Mouse (Mus musculus): ENCODE data around the gene Gpr33. TPM values are rescaled to one million over a fixed set of nuclear protein-coding genes. Genes with fewer than 3 reads are reported as not detected.

The Gpr33 gene
- not detected for total RNA-seq (2021)
- long read RNA-seq, experiment 1: 0 reads
- long read RNA-seq, experiment 2: 0 reads

GRCm38 (mm10) chr12:52027963-52028362 is at the start of gene Gpr33:
Gpr33 (minus strand) TSS chr12:52028063.
- DNase-seq: no peak

DNA sequence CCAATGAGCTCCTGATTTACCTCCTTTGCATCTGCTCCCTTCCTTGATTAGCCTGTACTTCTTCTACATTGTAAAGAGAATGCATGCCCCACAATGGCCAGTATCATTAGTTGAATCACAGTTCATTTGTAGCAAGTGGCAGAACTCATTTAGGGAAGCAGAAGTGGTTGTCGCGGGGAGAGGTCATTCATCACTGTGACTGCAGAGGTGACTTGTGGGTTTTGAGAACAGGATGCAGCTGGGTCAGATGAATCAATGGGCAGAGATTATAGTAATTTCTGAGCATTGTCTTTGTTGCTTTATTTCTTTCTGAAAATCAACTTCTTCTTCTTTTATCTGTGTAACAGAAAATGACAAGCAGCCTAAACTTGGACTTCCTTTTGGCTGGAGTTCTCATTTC is 21.5 kb upstream of the Gpr33 start:
- no peak for DNase-seq

DNA sequence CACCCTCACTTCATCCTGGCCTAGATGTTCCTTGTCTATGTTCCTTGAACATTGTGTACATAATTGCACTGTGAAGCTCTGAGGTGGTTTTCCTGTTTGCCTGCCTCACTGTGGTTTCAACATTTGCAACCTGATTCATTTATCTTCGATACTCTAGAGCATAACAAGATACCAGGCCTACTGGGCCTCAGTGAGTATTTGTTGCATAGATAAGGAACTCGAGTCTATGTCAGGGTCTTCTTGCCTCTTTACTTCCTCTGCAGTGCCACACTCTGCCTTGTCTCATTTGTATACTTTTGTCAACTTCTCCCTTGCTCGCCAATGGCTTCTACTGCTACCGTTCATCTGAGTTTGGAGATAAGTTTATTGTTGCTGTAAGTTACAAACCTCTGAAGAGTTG is 18.5 kb upstream of the Gpr33 start:
- DNase-seq: no peak

DNA sequence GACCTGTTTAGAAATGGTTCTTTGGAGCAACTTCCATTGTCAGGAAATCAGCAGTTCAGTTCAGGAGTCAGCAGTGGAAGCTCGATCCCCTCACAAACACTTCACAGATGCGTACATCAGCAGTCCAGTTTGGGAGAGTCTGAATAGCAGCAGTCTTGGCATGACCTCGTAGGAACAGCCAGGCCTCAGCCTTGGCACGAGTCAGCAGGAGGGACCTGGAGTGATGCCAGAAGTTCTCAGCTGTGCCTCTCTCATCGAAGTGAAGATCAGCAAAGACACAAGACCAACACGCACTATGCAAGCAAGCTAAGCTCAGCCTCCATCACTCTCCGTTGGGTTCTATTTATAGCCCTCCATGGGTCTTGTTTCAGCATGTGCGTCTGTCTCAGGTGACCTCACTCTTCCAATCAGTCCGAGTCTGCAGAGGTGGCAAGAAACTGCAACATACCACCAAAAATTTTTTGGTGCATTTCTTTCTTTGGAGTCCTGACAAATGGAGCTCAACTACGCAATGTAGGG is 15.0 kb upstream of the Gpr33 start:
- DNase-seq: peak; percentile 63 to 80

- DNase-seq: no peak
Measured at GRCm38 (mm10) chr12:52038352-52038751, 10.5 kb upstream of the Gpr33 start.

- DNase-seq: no peak
Measured at GRCm38 (mm10) chr12:52034956-52035355, 7.1 kb upstream of the Gpr33 start.

- no peak for DNase-seq
Measured at GRCm38 (mm10) chr12:52032276-52032675, 4.4 kb upstream of the Gpr33 start.

DNA sequence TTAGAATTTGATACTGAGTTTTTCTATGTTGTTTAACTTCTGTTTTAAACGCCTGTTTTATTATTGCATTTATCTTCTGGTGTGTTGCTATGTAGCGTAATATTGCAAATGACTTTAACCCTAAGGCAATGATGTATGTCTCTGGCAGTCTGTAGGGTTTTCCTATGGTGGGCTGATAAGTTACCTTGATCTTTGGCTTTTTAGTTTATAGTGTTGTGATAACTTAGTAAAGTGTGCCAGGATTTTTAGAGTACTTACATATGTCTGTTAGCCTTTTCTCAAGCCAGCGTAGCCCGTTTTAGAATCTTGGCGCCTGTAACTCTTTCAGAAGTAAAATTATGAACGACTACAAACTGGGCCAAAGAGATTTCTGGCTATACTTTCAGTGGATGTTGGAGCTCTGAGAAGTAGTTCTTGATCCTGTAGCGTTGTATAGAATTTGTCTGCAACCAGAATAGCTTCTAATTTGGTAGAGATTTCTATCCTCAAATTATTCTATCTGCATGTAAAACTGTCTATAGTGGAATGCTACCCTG is 13.3 kb downstream of the Gpr33 start:
- no peak for DNase-seq

DNA sequence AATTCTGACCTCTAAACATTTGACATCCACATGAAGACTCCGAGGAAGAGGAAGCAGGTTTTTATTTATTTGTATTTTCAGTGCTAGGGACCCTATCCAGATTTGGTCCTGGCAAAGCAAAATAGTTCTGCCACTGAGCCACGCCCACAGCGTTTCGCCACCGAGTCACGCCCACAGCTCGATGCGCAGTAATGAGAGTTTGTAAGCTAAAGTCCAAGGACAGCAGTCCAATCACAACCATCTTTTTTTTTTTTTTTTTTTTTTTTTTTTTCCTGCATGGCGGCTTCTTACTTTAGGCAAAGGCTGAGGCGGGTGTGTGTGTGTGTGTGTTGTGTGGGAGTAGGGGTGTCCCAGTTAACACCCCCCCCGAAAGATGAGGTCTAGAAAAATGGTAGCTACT is 13.8 kb downstream of the Gpr33 start:
- DNase-seq: peak; percentile 47 to 59

DNA sequence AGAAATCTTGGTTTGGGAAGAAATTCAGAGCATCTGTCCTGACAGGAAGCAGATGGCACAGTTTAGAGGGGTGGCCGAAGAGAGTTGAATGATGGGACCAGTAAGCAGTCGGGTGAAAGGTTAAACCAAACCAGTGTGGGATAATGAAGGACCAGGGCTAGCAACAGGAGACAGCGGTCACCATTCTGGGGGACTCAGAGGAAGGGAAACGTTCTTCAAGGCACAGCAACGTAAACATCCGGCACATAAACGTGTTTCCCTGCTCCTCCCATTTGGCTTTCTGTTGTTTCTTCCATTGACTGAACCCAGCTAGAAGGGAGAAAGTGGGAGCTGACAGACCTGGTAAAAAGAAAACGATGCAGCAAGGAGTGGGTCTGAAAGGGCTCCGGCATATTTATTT is 14.6 kb downstream of the Gpr33 start:
- no peak for DNase-seq

DNA sequence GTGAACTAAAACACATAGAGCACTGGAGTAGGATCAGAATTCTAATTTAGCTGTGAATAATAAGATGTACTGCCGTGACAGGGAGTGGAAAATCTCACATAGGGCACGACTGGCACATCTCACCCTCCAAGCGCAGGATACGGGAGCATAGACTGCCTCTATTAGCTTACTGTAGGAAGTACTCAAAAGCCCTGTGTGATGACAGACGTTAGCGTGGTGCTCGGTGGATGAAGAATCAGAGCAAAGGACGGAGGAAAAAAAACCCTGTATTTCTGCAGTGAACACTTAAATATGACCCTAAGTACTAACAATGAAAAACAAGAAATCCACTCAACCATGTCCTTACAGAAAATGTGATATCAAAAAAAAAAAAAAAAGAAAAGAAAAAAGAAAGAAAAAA is 15.7 kb downstream of the Gpr33 start:
- DNase-seq: no peak

- DNase-seq: no peak
Measured at GRCm38 (mm10) chr12:52010630-52010961, 17.3 kb downstream of the Gpr33 start.

GRCm38 (mm10) chr12:52009928-52010629 is 17.8 kb downstream of the Gpr33 start:
- no peak for DNase-seq

DNA sequence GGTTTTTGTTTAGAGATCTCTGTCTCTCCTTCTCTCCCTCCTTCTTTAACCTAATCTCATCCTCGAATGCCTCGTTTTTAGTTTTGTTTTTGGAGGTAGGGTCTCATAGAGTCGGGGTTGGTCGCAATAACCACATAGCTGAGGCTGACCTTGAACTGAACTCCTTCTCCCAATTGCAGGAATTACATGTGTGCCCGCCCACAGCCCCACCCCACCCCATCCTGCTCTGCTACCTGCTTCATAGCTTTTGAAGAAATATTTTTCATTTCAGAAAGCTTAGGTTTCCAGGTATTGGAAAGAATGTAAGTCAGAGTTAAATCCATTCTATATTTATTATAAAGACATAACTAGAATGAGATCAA is 21.2 kb downstream of the Gpr33 start:
- DNase-seq: no peak

DNA sequence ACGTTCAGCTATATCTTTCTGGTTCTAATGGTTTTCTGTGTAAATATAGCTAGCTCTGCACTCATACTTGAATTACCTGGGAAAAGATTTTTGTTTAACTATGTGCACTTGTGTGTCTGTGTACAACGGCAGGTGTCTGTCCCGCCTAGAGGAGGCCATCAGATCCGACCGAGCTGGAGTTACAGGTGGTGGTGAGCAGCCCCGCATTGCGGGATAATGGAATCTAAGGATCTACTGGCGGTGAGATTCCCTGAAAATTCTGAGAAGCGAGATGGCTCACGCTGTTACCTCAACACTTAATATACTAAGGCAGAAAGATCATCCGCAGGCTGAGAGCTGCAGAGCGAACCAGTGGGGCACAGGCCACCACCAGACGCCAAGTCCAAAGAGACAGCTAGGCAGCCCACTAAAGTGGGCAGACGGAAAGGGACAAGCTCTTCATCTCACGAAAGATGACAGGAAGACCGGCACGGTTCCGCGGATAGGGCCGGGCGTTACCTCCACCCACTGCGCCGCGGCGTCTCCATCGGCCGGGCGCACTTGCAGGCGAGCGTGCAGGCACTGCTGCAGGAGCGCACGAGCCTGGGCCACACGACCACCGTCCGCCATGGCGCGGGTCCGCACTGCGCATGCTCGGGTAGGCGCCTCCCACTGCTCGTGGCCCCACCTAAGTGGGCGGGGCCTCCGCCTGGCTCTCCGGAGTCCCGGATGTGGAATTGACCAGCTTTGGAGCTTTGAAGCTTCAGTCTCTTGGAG is 21.8 kb downstream of the Gpr33 start, which contains the start of gene Dtd2:
TSS of gene Dtd2 (minus strand) at position 625 of the 756 bp plus-strand sequence.
- DNase-seq: peak; percentile 93 to 96

- no peak for DNase-seq
Measured at GRCm38 (mm10) chr12:52002746-52003145, 25.1 kb downstream of the Gpr33 start.

DNA sequence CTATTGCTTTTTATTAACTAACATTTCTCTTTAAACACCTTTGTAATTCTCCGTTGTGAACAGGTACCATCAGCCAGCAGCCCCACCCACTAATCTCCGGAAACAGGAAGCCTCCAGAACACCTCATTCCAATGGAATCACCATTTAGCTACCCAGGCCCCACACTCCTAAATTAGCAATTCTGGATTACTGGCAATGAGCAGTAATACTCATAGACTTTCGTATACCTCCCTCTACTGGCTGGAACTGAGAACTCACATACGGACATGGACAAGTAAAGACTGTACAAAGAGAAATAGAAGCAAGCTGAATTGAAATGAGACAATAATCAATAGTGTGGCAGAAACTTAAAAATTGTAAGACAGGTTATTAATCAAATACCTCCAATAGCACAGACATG is 26.3 kb downstream of the Gpr33 start:
- peak; percentile 16 to 71 for DNase-seq

DNA sequence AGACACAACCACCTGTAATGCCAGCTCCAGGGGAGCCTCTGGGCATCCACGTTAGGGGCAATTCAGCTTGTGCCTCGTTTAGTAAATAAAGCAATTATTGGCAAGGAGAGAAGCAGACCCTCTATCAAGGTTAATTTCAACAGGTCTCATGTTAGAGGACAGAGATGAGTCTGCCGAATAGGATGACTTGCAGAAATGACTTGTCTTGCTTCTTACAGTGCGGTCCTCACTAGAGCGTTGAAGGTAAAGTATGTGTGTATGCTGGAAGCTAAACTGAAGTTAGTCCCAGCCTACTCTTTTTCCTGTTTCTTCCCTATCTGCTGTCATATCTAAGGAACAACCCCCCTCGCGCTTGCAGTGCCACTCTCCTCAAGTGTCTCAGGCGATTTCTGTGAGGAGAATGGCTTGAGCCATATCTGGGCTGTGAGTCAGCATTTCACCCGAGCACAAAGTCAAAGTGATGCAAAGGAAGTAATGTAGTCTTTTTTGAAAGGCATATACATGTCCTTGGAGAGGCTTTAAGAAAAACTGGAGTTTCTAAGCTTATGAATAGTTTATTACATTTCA is 29.4 kb downstream of the Gpr33 start:
- no peak for DNase-seq

DNA sequence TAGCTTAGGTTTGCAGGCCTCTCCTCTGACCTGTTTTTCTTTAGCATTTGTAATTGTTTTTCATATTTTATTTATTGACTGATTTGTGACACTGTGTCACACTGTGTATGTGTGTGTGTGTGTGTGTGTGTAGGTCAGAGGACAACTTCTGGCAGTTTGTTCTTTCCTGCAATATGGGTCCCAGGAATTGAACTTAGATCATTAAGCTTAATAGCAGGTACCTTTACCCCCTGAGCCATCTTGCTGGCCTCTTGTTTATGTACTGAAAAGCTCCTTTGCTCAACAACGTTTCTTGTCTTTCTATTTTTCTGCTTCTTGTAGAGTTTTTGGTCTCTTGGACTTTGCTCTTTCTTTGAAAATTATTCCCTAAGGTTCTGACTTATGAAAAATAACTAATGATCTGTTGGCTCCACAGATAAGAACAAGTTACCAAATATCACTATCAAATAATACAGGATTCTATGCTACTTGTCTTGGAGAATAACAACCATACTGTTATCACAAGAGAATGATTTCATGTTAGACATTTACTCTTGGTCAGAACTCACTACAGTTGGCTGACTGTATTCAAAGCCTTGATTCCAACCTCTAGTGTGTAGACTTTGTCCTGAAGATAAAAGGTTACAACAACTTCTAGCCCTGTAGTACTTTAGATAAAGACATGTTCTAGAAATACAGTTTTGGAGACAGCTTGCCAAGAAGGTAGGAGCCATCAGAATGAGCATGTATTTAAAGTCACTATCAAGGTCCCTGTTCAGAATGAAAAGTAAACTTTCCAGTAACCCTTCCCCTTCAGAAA is 31.9 kb downstream of the Gpr33 start:
- DNase-seq: no peak

- DNase-seq: no peak
Measured at GRCm38 (mm10) chr12:51990629-51991028, 37.2 kb downstream of the Gpr33 start.

DNA sequence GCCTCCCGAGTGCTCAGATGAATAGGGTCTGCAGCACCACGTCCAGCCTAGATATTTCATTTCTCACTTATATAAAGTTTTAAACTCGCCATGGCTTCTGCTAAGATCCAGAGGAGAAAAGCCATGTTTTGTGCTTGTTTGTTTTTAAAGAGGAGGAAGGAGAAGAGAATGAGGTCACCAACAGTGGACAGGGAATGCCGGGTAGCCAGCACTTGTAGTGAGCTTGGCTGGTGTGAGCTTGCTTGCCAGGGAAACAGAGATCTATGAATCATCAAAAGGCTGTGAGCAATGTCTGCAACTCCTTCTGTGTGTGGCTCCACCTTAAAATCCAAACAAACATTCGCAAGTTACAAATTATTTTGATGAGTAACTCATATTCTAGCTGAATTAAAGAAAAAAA is 39.3 kb downstream of the Gpr33 start:
- peak; percentile 41 to 50 for DNase-seq

DNA sequence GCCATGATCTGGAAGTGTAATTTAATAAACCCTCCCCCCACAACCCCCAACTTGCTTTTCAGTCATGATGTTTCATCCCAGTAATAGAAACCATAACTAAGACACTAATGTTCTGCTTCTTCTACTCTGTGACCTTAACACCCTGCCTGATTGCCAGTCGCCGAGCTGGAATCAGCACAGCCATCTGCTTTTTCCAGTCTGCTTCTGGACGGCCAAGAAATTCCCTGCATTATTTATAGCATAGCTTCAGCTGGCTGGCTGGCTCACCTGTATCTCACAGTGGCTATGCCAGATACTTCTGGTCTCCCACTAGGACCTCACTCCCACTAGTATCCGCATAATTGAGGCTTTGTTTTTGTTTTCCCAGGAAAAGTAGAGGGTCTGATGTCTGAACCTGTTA is 42.0 kb downstream of the Gpr33 start:
- DNase-seq: no peak
